Mouse (Mus musculus) gastrocnemius, postnatal 36 days (tissue): ENCODE data around the gene Ect2l. TPM values are rescaled to one million over a fixed set of nuclear protein-coding genes. Genes with fewer than 3 reads are reported as not detected.

Source experiments
- DNase-seq, 2 experiments: peaks; one replicate each; pipeline ENCODE4 v3.0.0; 2022
- intact Hi-C: fragments of 180-260 bp; cut with DNase I; formaldehyde crosslinking; loops from one replicate; pipeline ENCODE4 v1.15.1; 2025
- long read RNA-seq, 2 experiments: library from polyadenylated mRNA; stranded (forward); transcript quantifications; one replicate each; pipeline ENCODE4 v2.0.0; 2021
- total RNA-seq, 2 experiments: library from RNA; stranded (reverse); gene quantifications; 2 replicates each; pipeline ENCODE4 v1.2.3; 2021

Ect2l gene
- total RNA-seq = under 1 TPM; 0.32 to 0.46 TPM
- long read RNA-seq, experiment 1 = 0 reads
- long read RNA-seq, experiment 2, partial matches to known transcripts = 0 of 1 reads
- long read RNA-seq, experiment 2, other reads (novel, unspliced or antisense) = 1 of 1 reads

DNA sequence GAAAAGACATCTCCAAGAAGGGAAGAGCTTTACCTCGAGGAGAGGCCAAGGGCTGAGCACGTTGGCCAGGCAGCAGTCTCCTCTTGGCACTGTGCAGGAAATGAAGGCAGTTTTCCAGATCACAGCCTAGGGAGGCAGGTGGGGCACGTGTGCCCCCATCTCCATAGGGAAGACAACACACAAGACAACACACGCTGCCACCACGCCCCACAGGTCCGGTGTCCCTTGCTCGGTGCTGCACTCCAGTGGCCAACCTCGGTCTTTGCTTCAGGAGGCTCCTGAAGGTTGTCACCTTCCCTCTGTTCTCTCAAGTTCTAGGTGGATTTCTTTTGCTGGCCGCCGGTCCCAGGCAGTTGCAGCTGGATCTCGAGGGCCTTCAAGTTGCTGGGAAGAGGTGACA, at the start of gene Ect2l:
Ect2l (minus strand) TSS at position 165 of the 400 bp plus-strand sequence.
- no peak for DNase-seq
- intact Hi-C loops = no loop called here

DNA sequence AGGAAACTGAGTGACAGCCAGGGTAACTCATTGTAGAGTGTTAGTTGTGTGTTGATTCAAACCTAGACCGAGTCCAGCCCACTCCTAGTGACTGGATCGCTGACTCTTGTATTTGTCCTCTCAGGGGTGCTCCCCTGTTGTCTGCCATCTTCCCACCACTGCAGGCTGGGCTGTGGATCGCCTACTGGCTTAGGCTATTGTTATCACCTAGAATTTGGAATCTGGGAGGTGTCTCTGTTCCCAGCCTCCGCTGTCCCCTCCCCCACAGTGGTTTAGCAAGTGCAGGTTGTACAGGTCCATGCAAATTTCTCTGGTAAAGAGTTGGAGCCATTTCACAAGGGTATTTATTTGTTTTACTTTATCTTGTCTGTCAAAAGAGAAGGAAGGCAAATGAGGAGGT, 40.7 kb upstream of the Ect2l start:
- no peak for DNase-seq
- intact Hi-C loops = no loop called here

DNA sequence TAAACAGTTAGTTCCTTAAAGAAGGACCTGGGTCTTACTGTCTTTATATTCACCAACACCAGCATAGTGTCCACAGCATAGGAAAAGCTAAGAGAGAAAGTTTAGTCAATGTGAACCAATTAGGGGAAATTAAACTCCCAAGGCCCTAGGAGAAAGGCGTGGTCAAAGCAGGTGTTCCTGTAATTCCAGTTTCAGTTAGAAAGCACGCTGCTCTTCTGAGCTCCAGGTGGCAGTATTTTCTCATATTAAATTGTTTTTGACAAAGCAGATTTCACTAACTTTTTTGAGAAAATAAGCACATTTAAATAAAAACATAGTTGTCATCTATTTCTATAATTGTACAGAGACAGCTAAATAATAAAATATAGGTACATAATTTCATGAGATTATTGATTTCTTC, 32.9 kb upstream of the Ect2l start:
- intact Hi-C loops = no loop called here
- no peak for DNase-seq

DNA sequence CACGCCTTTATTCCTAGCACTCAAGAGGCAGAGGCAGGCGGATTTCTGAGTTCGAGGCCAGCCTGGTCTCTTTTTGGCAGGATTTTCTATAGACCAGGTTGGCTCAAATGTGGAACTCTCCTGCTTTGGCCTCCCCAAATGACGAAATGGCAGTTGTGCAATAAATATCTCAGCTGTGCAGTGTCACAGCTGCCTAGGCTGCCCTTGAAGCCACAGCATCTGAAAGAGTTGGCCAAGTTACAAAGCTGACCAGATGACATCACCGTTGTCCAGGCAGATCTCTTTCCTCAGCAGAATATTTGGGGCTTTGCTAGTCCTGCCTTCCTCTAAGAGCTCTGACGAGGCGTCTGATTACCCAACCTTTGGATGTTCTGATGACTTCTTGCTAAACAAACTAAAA, 26.5 kb upstream of the Ect2l start:
- intact Hi-C loops = loop anchor here (5.0 kb wide), 1 partner anchor 150 kb away; no protein-coding TSS in a partner anchor

DNA sequence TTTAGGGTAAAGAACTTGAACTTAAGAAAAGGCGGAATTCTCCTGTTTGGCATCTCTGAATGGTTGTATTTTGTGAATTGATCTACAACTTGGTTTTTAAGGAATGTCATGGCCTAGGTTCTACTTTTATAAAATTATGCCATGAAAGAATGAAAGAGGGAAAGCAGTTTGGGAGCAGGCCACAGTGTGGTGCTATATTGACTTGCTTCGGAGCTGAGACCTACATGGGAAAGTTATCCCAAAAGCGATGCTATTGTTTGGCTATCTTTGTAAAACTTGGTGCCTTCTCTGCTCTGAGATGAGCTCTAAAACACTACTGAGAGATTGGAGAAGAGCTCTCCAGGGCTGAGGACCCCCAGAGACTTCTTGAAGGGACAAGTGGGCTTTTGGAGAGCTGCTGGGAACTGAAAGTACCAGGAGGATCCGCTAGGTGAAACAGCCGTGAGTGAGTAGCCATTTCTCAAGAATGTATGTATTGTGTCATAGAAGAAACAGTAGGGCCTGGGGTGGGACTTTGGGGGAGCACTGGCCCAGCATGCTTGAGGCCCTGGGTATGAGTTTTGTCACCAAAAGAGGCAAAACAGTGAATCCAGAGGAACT, 25.7 kb upstream of the Ect2l start:
- intact Hi-C loops = loop anchor here (5.0 kb wide), 1 partner anchor 151 kb away; no protein-coding TSS in a partner anchor
- no peak for DNase-seq

More for the DNA sequence above, 26.5 kb upstream of the Ect2l start:
- DNase-seq = peak; percentile 15 to 19

DNA sequence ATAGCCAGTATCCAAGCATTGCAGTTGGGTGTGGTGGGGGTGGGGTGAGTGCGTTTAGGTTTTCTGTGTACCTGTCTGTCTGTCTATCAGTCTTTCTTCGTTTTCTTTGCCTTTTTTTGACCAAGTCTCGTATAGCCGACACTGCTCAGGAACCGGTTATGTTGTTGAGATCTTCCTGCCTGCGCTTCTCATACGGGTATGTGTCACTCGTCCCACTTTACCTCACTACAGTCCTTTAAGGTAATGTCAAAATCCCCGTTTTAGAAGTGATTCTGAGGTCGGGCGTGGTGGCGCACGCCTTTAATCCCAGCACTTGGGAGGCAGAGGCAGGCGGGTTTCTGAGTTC, 24.7 kb upstream of the Ect2l start:
- intact Hi-C loops = loop anchor here (5.0 kb wide), 1 partner anchor 152 kb away; no protein-coding TSS in a partner anchor
- DNase-seq = no peak

DNA sequence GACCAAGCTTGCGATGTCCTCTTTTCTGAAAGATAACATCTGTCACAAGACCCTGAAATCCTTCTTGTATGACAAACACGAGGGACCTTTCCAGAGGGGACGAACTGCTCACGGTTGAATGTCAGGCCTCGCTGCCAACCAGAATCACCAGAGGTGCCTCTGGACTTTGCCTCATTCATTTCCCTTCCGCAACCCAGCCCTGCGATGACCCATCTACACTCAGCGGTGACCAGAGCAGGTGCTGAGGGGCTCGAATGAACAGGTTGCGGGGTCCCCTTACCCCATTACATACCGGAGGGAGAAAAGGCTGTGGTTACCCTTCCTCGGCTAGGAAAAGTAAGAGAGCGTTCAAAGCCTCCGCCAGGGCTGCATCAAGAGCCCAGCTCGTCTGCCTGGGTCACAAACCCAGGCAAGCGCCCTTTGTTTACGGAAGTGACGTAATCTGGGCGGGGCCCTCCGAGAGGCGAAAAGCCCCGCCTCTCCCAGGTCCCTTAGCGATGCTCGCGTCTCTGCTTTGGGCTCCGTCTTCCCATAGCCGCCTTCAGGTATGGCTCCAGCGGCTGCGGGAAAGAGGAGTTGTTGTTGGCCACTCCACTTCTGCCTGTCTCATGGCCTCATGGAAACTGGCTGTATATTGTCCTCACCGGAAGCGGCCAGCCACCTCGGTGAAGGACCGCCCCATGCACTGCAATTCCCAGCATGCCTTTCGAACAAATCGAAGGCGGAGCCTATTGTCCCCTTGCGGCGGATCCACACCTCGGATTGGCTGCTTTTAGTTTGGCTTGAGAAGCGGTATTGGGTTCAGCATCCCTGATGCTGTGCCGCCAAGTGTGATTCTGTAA, 24.1 kb upstream of the Ect2l start, which contains the start of gene Ccdc28a:
Ccdc28a (minus strand) TSS at position 439 of the 842 bp plus-strand sequence.
- intact Hi-C loops = loop anchor here (5.0 kb wide), 1 partner anchor 153 kb away; no protein-coding TSS in a partner anchor
- DNase-seq = peak; percentile 89 to 90

DNA sequence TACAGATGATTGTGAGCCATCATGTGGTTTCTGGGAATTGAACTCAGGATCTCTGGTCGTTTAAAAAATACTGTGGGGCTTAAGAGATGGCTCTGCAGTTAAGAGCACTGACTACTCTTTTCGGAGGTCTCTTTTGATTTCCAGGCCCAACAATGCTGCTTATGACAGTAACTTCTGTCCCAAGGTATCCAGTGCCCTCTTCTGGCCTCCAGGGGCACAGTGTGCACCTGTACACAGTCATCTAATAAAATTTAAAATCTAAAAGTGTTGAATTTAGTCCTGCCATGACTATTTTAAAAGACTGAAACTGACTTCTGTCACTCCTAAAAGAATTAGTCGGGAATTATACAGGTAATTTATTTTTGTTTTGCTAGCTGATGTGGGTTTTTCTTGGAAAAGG, 23.2 kb upstream of the Ect2l start:
- intact Hi-C loops = no loop called here
- no peak for DNase-seq

DNA sequence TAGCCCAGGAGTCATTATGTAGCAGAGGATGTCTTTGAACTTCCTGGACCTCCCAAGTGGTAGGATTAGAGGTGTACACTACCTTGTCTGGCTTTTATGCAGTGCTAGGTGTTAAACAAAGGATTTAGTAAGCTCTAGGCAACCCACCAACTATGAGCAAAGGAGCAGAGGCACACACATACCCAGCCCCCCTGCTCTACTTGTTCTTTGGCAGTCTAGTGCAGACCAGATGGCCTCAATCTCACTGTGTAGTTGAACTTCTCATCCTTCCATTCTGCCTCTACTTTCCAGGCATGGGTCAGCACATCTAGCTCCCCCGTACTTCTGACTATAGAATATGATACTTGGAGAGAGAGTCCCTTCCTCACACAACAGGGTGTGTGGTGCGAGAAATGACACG, 13.7 kb upstream of the Ect2l start:
- intact Hi-C loops = no loop called here

DNA sequence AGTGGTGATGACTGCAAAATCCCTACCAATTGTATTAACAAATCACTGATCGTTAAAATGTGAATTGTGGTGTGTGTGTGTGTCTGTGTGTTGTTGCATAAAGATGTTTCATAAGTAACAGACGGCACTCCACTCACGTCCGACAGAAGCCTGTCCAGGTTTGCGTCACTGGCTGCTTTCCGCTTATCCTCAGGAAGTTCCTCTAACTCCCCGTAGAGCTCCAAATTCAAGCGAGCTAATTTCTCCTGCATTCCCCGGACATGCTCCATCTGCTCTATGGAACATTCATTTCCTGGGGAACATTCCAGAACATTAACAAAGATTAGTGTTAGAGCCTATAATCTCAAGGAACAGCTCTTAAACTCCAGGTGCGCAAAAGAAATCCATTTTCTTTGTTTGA, 8.7 kb upstream of the Ect2l start:
- intact Hi-C loops = no loop called here
- DNase-seq = no peak

More for the DNA sequence above, 13.7 kb upstream of the Ect2l start:
- no peak for DNase-seq

DNA sequence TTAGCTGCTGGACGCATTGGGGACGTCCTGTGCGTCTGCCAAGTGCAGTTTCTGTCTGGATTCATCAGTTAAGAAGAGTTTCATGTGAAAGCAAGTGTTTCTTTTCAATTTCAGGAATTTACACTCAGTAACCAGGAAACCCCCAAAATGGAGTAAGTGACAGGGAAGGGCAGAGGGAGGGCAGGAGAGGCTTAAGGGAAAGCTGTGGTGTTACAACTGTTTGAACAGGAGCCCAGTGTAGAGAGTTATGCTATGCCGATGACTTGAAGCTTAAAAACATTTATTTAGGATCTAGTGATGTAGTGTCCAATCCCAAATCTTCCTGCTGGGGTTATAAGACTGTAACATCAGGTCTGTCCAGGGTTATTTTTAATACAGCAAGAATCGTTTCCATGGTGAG, 3.4 kb upstream of the Ect2l start:
- no peak for DNase-seq
- intact Hi-C loops = no loop called here

DNA sequence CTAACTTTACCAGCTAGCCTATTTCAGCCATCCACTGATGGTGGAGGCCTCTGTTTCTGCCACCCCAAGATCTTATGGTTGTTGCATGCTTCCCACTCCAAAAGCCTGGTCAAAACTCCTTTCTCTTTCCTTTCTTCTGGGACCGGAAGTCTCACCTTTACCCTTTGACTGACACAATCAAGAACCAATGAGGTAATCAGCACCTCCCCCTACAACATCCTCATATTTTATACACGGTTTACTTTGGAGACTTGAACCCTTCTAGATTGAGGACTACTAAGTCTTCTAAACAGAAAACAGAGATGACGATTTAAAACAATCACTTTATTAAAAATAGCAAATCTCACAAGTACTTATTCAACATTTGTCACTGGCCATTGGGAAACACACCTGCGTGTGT, 2.7 kb upstream of the Ect2l start:
- intact Hi-C loops = no loop called here
- no peak for DNase-seq

DNA sequence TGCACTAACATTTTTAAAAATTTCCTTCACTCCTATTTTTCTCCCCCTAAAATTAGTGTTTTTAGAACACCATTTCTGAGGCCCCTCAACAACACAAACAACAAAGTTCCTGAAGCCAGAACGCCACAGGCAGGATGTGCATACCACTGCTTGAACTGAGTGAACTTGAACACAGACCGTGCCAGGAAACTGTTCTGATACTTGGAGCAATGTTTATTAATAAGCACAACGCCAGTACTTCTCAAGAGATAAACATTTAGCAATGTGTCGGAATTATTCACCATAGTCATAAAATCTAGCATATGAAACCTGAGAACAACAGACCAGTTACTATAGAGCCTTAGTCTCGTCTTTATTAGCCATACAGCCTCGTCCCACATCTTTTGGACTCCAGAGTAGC, 571 bp downstream of the Ect2l start:
- no peak for DNase-seq
- intact Hi-C loops = no loop called here

DNA sequence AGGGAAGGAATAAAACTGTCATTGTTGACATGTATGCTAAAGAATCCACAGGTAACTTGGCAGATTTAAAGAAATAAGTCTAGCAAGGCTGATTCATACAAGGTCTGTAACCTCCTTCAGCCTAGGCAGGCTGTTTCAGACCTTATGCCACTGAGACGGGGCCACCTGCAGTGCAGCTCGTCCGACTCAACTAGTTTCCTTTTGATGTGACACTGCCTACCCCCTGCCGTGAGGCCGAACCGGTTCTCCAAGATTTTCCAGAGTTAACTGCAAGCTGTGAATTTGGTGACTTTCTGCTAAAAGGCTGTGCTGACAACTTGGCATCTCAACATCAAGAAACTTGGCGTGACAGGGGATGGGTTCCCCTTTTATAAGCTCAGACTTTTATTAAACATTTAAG, 6.6 kb downstream of the Ect2l start:
- intact Hi-C loops = no loop called here
- DNase-seq = no peak

DNA sequence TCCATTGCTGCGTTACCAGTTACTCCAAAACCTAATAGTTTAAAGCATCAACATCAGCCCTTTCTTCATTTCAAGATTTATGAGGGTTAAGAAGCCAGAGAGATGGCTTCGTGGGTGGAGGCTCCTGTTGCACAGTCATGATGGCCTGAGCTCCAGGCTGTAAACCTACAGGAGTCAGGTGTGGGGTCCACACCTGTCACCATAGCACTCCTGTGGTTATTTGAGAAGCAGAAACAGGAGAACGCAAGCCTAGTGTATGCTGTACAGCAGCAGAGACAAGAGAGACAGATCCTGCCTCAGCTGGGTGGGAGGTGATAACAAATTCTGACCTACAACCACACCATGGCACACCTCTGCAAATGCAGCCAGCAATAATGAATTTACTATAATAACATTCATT, 8.3 kb downstream of the Ect2l start:
- DNase-seq = no peak
- intact Hi-C loops = no loop called here

DNA sequence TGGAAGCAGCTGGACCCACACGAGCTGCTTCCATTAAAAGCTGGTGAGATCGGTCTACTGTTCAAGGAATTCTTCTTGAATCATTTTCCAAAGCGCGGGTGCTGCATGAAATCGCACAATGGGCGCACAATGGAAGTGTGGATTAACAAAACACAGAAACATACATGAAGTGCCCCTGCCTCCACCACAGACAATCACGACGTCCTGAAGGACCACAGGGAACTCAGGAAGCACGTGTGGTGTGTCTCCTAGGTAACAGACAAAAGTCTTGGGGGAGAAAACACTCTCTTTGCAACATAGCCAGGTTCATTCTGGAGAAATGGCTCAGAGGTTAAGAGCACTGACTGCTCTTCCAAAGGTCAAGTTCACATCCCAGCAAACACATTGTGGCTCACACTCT, 10.0 kb downstream of the Ect2l start:
- intact Hi-C loops = no loop called here
- DNase-seq = no peak

DNA sequence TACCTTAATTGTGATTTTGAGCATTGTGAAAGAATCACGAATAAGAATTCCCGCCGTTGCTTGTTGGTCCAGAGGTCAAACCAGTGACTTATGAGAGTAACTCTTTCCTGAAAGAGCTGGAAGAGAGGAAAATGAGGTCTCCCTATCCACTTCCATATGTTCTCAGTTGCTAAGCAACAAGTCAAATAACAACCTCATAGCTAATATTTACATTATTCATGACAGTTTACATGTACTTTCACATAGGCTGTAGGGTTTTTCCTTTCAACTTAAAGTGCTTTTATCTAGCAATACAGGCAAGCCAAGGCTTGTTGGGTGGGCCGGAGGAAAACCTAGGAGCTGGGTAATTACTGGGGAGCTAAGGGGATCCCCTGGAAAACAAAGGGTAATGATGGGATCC, 10.8 kb downstream of the Ect2l start:
- DNase-seq = no peak
- intact Hi-C loops = loop anchor here (5.0 to 10.0 kb wide), 3 partner anchors 93 to 468 kb away; no protein-coding TSS in a partner anchor

DNA sequence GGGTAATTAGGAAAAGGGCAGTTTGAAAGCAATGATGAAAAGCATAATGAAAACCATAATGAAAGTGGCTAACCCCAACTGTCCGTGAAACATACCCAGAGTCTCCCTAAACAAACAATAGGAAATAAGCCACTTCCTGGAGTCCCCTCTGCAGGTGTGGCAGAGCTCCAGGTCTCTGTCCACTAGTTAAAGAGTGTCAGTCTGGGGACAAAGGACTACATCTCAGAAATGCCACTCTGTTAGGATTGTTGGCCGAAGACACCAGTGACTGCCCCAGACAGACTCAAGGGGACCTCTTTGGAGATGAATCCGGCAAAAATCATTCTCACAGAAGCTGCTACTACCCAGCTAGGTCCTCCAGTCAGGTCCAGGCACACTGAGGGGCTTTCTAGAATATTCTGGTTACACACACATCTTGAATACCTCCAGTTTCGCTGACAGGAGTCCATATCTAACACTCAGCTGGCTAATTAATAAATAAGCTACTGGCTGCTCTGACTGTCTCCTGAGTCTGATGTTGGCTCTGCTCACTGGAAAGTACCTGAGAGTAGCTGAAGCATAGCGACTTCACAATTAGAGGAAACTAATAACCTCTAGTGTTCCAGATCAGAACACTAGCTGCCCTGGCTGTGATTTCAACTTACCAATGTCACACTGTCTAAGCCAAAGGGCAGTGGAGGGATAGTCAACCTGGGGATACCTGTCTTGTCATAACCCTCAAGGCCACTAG, 12.2 kb downstream of the Ect2l start:
- no peak for DNase-seq
- intact Hi-C loops = loop anchor here (5.0 to 10.0 kb wide), 3 partner anchors 91 to 466 kb away; no protein-coding TSS in a partner anchor

DNA sequence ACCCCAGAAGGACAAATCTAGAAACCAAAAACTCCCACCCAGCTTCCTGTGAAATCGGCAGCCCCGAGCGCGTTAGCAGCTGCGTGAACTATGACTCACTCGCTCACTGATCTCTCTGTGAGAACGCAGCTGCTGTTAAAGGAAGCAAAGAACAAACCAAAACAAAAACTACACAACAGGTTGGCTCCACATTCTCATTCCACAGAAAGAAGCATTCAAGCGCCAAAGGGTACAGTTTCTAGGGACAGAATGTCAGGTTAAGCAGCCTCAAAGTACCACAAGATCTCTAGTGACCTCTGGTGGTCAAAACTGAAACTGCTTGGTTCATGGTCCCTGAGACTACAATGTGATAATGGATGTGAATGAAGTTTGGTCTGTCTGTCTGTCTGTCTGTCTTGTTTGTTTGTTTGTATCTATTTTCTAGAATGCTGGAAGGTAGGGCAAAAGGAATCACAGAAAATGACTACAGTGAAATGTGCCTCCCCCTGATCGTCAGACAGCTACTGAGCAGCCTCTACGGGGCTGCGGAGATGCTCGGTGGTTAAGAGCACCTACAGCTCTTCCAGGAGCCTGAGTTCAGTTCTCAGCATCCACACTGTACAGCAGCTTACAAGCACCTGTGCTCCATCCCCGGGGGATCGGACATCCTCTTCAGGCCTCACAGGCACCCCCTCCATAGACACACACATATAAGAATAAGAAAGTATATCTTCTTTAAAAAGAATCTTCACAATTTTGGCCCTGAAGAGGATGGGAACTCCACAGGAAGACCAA, 13.3 kb downstream of the Ect2l start:
- DNase-seq = peak in 1 of 2 experiments; percentile 46
- intact Hi-C loops = loop anchor here (2.0 to 10.0 kb wide), 4 partner anchors 90 to 465 kb away; partner anchors contain the start of gene Reps1

DNA sequence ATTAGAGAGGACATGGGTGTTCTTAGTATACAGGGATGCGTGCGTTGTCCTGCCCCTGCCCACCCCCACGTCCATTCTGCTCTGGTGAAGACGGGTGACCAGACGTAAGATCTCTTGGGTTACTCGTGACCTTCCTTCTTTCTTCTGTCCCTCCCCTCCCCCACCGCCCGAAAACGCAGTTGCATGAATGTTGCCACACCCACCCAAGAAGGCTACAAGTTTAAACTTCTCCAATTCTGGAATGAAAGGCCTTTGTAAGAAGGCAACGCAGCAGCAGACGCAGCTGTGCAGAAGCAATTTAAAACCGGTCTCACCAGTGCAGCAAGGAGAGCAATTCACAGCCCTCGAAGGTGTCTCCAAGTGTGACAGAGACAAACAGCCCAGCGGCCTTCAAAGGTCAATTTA, 16.0 kb downstream of the Ect2l start:
- DNase-seq = no peak
- intact Hi-C loops = loop anchor here (5.0 to 10.0 kb wide), 3 partner anchors 87 to 462 kb away; no protein-coding TSS in a partner anchor
